Mouse (Mus musculus): ENCODE measurements around the gene Zfp503.

The Zfp503 gene

DNA sequence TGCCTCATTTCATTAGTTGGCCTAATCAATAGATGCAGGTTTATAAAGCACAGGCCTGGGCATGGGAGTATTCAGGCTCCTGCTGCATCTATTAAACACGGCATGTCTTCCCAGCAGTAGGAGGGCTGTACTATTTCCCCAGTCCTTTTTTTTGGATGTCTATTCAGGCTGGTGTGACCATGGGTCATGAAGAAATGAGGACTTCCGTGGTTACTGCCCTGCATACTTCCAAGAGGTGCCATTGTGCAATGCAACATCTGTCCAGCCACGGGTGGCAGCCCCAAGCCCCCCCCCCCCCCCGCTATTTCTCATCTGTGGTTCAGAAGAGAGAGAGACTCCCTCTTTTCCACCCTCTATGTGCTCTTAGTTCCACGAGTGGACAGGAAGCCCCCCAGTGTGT is 23.1 kb downstream of the Zfp503 start:
- DNase-seq: no peak

DNA sequence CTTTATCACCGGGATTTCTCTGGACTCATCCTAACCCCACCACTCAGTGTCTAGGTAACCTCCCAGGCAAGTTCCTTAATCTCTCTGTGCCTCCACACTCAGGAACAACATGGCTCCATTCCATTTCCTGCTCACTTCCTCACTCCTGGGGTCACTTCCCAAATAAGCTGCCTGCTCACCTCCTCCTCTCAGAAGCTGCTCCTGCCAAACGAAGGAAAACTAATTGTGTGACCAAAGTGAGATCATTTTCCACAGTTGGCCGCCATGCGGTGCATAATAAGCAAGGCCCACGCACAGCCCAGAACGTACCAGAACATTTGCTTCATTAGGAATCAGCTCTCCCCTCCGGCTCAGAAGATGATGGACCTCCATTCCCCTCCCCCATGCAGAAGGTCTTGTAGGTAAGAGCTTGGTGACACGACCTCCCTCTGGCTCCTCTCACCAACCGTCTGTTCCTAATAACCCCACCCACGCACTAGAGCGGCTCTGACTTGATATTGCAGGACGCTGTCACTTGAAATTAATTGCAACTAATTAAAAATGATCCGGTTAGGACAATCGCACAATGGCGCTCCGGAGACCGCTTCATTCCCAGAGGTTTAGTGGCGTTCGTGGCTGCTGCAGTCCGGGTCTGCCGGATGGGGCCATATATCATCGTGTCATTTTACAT is 26.9 kb downstream of the Zfp503 start:
- no peak for DNase-seq

DNA sequence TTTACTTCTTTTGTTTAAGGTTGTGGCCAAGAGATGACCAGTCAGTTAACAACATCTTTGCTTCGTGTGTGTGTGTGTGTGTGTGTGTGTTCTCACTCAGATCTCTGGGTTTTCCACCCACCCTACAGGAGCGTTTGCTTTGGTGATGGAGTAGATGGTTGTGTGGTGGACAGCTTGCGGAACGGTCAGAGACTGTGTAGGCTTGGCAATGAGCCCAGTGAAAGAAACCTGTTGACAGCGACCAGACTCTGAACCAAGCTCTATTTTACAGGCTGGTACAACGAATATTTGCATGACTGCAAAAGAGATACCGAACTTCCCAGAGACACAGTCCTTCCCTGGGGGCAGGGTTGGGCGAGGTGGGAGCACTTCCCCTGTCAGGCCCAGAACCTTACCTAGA is 30.2 kb downstream of the Zfp503 start:
- DNase-seq: peak; percentile 92 to 95

GRCm38 (mm10) chr14:21958643-21959042 is 30.8 kb downstream of the Zfp503 start:
- no peak for DNase-seq

GRCm38 (mm10) chr14:21952541-21952940 is 36.9 kb downstream of the Zfp503 start:
- no peak for DNase-seq

DNA sequence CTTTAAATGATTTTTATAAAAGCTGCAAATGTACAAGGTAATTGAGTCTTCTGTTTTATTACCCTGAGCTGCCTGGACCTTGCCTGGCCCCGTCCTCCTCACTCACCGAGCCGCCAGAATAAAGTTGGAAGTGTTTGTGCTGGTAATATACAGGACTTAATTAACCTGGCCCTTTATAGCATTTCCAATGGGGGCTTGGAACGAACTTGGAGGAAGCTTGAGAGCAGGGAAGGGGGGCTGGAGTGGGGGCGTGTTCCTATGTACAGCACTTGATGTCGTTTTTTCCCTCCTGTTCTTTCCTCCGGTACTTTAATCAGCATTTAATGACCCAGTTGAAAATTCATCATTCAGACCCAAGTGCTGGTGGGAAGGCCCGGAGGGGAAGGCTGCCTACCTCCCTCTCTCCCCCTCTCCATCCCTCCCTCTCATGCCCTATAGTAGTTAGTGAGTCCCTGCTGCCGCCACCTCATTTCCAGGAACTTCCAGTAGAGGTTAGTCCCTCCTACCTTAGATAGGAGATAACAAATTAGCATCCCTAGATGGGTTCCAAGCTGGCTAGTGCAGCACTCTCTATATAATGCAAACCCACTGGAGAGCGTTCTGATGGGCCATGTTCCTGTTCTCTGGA is 37.4 kb downstream of the Zfp503 start:
- DNase-seq: no peak

DNA sequence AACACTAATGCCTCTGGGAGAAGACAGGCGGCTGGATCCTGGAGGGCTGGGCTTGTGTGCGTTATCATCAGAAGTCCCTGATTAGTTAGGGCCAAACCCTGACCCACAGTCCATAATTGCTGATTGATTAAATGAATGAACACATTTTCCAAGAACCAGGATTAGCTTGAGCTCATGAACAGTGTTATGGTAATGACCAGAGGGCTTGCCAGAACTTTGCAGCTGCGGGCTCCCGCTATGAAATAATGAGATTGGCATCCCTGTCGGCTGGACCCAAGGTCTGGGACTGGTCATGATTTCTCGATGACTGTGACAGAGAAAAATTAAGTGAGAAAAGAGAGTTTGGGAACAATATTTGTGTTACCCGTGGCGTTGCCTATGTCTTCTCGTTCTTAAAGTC is 44.5 kb downstream of the Zfp503 start:
- DNase-seq: peak; percentile 48

- DNase-seq: no peak
Measured at GRCm38 (mm10) chr14:21941581-21941980, 47.8 kb downstream of the Zfp503 start.

DNA sequence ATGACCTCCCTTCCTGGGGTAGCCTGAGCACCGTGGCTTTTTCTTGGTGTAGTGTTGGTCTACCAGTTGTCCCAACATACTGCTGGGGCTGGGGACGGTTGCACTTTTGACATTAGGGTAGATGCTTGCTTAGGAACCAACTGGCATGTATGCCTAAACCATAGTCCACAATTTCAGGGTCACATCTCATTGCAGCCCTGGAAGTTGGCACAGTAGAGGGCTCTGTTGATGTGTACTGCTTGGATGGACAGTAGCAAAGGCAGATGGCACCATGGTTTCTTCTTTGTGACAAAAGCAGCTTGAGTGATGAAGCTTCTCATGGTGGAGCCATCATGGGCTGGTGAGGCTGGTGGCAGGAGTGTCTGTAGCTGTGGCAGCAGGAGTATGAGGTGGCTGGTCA is 52.3 kb downstream of the Zfp503 start:
- no peak for DNase-seq

DNA sequence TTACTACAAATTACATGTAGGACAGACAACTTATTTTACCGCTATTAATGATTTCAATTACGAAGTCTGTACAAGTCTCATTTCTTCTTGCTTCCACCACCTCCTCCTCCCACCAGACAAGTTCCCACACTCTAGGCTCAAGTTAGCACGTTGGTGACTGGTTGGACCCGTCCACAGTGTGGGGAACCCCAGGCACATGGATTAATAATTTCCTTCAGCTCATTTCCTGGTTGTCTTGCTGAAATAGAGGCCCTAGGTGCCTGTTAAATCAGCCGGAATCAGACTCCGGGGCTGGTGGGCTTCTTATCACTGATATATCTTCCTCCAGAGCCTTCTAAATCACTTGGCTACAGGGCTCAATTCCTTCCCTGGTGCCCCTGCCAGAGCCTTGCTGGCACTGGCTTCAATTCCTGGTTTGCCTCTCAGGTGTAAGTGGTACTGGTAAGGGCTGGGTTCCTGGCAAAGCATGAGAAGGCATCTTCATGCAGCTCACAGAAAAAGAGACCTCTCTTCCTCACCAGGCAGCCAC is 53.2 kb downstream of the Zfp503 start:
- no peak for DNase-seq

Data from cerebellum, postnatal 10 days (tissue).